Mouse (Mus musculus) forebrain, embryonic 12.5 days (tissue): ENCODE data around the gene Olfr284. TPM values are rescaled to one million over a fixed set of nuclear protein-coding genes. Genes with fewer than 3 reads are reported as not detected.

Source experiments
- ATAC-seq: fragments of 200-750 bp; cut with Nextera tagmentation; 2 replicates; pipeline ENCODE4 v1.8.0; 2017; ENCODE audit warnings: moderate TSS enrichment; ENCODE audit not compliant: low FRiP score
- H3K27ac ChIP-seq: fragments of 300-500 bp; sonication (generic); 2 replicates; pipeline ENCODE4 v1.5.1; 2016; ENCODE audit warnings: mild to moderate bottlenecking
- H3K27me3 ChIP-seq: fragments of 300-500 bp; sonication (generic); 2 replicates; pipeline ENCODE4 v1.6.1; 2016; ENCODE audit warnings: mild to moderate bottlenecking
- H3K36me3 ChIP-seq: fragments of 300-500 bp; sonication (generic); replicated peaks from 2 replicates; pipeline ENCODE4 v1.6.1; 2016; ENCODE audit warnings: mild to moderate bottlenecking
- H3K4me1 ChIP-seq: fragments of 300-500 bp; sonication (generic); 2 replicates; pipeline ENCODE4 v1.6.1; 2016
- H3K4me2 ChIP-seq: fragments of 300-500 bp; sonication (generic); 2 replicates; pipeline ENCODE4 v1.6.1; 2016; ENCODE audit warnings: mild to moderate bottlenecking, moderate library complexity
- H3K4me3 ChIP-seq: fragments of 300-500 bp; sonication (generic); replicated peaks from 2 replicates; pipeline ENCODE4 v1.5.1; 2016; ENCODE audit warnings: mild to moderate bottlenecking
- H3K9ac ChIP-seq: fragments of 300-500 bp; sonication (generic); 2 replicates; pipeline ENCODE4 v1.6.1; 2016; ENCODE audit warnings: mild to moderate bottlenecking
- H3K9me3 ChIP-seq: fragments of 300-500 bp; sonication (generic); 2 replicates; pipeline ENCODE4 v1.6.1; 2016
- WGBS: fragments of 180-500 bp; shearing (Covaris S2); methylation state at CpG from one replicate; pipeline ENCODE4 v1.1.7; 2016; 5-methylcytosine and 5-hydroxymethylcytosine counted together
- polyA plus RNA-seq: library from polyadenylated mRNA; unstranded; fragments of >200 nt; fragmentation: Nextera tagmentation; extraction: Ambion mirVana; gene quantifications from 2 replicates; pipeline ENCODE4 v1.2.1, GENCODE M21; 2016

The Olfr284 gene
- polyA plus RNA-seq, result not detected in 2 replicates

DNA sequence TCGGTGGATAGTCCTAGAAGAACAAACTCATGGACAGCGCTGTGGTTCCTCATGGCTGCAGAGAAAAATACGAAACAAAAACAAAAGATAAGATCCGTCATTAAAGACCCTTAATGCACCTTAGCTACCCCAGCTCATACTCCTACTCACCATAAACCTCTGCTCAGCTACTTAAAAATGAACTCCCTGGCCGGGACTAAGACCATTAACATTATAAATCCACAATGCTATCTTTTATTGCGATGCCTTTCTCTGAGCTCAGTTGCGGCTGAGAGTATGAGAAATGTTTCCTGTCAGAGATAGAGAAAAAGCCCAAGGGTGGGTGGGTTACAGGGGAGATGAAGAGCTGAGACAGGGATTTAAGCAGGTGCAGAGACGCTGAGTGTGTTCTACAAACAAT lies at the start of gene Olfr284:
TSS of gene Olfr284 (minus strand) at position 101 of the 400 bp plus-strand sequence.
- Histone ChIP-seq H3K4me2 (no peak within 1 kb of the TSS), H3K9ac (no peak within 1 kb of the TSS), H3K4me1 (no peaks in the 10 kb centered on the region), H3K9me3 (no peaks in the 10 kb centered on the region), H3K36me3 (no peaks in the 10 kb centered on the region), H3K27ac (no peak within 1 kb of the TSS), H3K27me3 (no peaks in the 10 kb centered on the region), H3K4me3 (no peak within 1 kb of the TSS)
- WGBS, result 88% methylated on average over 8 of the region's 8 CpGs
- no peak for ATAC-seq

GRCm38 (mm10) chr15:98389796-98390195 lies 49.0 kb upstream of the Olfr284 start:
- WGBS, result 39% methylated on average over 7 of the region's 7 CpGs
- H3K27me3 ChIP-seq, result no peaks in the 10 kb centered on the region; the same call in 1 of the 2 replicates
- no peaks in the 10 kb centered on the region for H3K36me3 ChIP-seq
- no peak for ATAC-seq
- no peaks in the 10 kb centered on the region for H3K4me1 ChIP-seq
- H3K4me2 ChIP-seq, result no peak overlapping the region
- H3K9me3 ChIP-seq, result no peaks in the 10 kb centered on the region
- no peak overlapping the region for H3K4me3 ChIP-seq
- no peak overlapping the region for H3K9ac ChIP-seq
- H3K27ac ChIP-seq, result no peak overlapping the region

DNA sequence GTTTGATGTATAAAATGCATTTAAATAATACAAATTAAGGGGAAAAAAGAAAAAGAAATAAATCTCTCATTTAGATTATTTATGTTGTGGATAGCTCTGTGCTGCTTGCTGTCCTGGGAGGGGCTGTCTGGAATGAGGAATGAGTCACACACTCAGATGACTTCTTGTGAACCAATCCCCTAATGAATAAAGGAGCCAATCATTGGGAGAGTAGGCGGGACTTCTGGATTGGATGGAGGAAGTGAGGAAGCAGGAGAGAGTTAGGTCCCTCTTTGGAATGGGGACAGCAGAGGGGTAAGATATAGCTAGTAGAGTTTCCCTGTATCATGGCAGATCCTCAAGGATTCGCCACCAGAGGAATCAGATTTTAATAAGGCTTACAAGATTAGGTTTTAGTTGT lies 46.8 kb upstream of the Olfr284 start:
- 79% methylated on average over 2 of the region's 2 CpGs for WGBS
- Histone ChIP-seq H3K27ac (no peak overlapping the region), H3K4me2 (no peak overlapping the region), H3K4me3 (no peak overlapping the region), H3K9ac (no peak overlapping the region), H3K36me3 (no peaks in the 10 kb centered on the region), H3K9me3 (no peaks in the 10 kb centered on the region), H3K27me3 (no peaks in the 10 kb centered on the region; the same call in 1 of the 2 replicates), H3K4me1 (no peaks in the 10 kb centered on the region)
- ATAC-seq, result no peak

DNA sequence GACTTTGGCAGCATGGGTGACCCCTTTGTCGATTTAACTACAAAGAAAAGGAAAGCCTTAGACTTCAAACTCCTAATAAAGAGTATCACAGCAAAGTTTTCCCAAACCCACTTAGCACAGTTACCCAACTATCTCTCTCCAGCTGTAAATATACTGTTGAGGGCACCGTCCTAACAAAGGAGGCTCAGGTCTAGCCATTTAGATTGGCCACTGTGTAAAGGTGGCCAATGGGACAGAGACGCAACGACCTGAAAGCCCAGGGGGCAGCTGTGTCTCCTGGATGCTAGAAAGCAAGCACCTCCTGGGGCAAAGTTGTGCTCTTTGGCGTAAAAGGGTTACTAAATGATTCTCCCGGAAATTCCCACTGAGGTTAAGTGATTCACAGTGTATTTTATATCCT lies 40.1 kb upstream of the Olfr284 start, which contains the start of gene Olfr283:
TSS of gene Olfr283 (minus strand) at position 101 of the 400 bp plus-strand sequence.
- Histone ChIP-seq H3K27ac (no peak within 1 kb of the TSS), H3K9ac (no peak within 1 kb of the TSS), H3K4me1 (no peaks in the 10 kb centered on the region), H3K27me3 (no peaks in the 10 kb centered on the region), H3K4me2 (no peak within 1 kb of the TSS), H3K36me3 (no peaks in the 10 kb centered on the region), H3K9me3 (no peaks in the 10 kb centered on the region), H3K4me3 (no peak within 1 kb of the TSS)
- ATAC-seq, result no peak
- 84% methylated on average over 6 of the region's 6 CpGs for WGBS

GRCm38 (mm10) chr15:98378209-98378608 lies 37.4 kb upstream of the Olfr284 start:
- WGBS, result 96% methylated on average over 13 of the region's 13 CpGs
- no peak overlapping the region for H3K27ac ChIP-seq
- H3K36me3 ChIP-seq, result no peaks in the 10 kb centered on the region
- no peaks in the 10 kb centered on the region for H3K27me3 ChIP-seq
- no peak overlapping the region for H3K4me2 ChIP-seq
- H3K4me3 ChIP-seq, result no peak overlapping the region
- H3K4me1 ChIP-seq, result no peaks in the 10 kb centered on the region
- H3K9me3 ChIP-seq, result no peaks in the 10 kb centered on the region
- ATAC-seq, result no peak
- no peak overlapping the region for H3K9ac ChIP-seq

DNA sequence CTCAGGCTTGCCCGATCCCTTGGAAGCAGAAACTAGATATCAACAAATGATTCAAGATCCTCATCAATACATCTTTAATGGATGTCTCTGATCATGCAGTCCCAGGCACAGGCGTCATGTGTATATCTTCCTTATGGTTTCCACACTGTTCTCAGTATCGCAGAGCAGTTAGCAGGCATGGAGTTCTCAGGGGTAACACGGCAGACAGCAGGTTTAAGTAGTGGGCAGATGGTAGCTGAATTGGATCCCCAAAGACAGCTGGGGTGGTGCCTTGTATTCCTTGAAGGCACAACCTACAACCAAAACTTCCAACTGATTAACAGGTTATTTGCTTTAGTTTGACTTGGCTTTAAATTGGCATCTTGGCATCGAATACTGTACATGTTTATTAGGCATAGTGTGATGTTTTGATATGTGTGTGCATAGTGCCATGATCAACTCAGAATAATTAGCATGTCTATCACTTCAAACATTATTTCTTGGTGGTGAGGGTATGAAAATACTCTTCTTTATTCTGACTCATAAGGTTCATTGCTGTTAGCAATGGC lies 23.5 kb downstream of the Olfr284 start, which contains the start of gene Olfr285:
TSS of gene Olfr285 (minus strand) at position 177 of the 548 bp plus-strand sequence.
- Histone ChIP-seq H3K4me2 (no peak within 1 kb of the TSS), H3K36me3 (no peaks in the 10 kb centered on the region), H3K27me3 (no peaks in the 10 kb centered on the region), H3K9ac (no peak within 1 kb of the TSS), H3K27ac (no peak within 1 kb of the TSS), H3K4me1 (no peaks in the 10 kb centered on the region), H3K4me3 (no peak within 1 kb of the TSS), H3K9me3 (no peaks in the 10 kb centered on the region)
- ATAC-seq, result no peak
- WGBS, result 92% methylated on average over 5 of the region's 5 CpGs

- H3K4me3 ChIP-seq, result no peak overlapping the region
- H3K9me3 ChIP-seq, result no peaks in the 10 kb centered on the region
- H3K4me2 ChIP-seq, result no peak overlapping the region
- H3K36me3 ChIP-seq, result no peaks in the 10 kb centered on the region
- H3K4me1 ChIP-seq, result no peaks in the 10 kb centered on the region
- WGBS, result 54% methylated on average over 6 of the region's 6 CpGs
- H3K27me3 ChIP-seq, result no peaks in the 10 kb centered on the region
- H3K9ac ChIP-seq, result no peak overlapping the region
- H3K27ac ChIP-seq, result no peak overlapping the region
- no peak for ATAC-seq
Observed at GRCm38 (mm10) chr15:98315703-98316102, 25.1 kb downstream of the Olfr284 start.

DNA sequence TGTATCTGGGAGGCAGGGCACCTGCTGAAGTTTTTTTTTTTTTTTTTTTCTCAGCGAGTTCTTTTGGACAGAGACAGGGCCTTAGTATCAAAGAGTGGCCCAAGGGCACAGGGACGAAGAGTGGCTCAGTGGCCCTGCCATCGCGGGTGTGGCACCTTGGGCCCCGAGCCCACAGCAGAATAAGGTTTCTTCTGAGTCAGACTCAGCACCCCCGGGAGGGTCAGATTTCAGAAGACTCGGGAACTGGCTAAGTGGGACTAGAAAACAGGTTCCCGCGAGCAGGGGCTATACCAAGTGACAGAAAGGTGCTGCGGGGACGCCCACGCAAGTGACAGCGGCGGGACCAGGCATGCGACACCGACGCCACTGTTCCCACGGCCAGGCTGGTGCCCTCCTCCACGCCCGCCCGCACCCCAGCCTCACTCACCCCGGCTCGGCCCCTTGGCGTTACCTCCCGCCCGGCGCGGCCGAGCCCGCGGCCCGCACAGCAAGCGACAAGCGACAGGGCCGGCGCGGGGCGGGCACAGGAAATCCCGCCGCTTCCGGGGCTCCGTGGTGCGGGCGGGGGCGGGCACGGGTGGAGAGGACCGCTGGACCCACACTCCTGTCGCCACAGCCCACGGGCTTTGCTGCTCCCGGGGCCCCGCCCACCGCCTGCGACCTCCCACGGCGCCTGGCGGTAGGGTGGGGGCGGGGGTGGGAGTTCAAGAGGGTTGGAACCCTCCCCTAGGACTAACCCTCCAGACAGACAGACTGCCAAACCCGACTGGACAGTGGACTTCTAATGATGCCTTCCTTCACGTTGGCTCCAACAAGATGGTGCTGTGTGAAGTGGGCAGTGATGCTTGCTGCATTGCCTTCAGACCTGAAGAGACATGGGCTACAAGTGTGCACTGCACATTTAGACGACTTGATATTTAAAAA lies 44.9 kb downstream of the Olfr284 start, which contains the start of gene Zfp641:
TSS of gene Zfp641 (minus strand) at position 534 of the 924 bp plus-strand sequence.
- 0 out of 2 replicates have a peak within 1 kb of the TSS, but pooled peaks have one; percentile 36 for H3K27ac ChIP-seq
- 2% methylated on average over 46 of the region's 60 CpGs for WGBS

DNA sequence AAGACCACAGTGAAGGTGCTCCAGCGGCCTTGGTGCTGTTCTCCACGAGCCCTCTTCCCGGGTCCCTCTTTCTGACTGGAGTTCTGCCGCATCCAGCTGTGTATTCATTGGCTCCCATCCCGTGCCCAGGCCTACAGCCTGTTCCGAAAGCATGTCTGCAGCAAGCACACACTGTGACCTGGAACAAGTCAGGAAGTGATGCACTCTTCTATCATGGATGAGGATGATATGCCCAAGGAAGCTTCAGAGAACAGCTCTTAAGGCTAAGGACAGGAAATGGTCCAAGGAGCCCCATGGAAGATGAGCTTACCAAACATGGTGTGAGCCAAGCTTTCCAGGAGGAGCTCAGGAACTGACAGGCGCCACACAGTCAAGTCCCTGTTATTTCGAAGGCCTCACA lies 47.1 kb downstream of the Olfr284 start:
- Histone ChIP-seq H3K9me3 (no peaks in the 10 kb centered on the region), H3K4me1 (peaks cover 11% of the 10 kb centered on the region), H3K9ac (no peak overlapping the region), H3K36me3 (no peaks in the 10 kb centered on the region), H3K4me3 (no peak overlapping the region), H3K27me3 (peaks cover 3% of the 10 kb centered on the region; the same call in 1 of the 2 replicates), H3K4me2 (no peak overlapping the region), H3K27ac (no peak overlapping the region)
- no peak for ATAC-seq
- WGBS, result 89% methylated on average over 8 of the region's 8 CpGs

More for the DNA sequence above, 44.9 kb downstream of the Olfr284 start, which contains the start of gene Zfp641:
- Histone ChIP-seq H3K4me2 (peak within 1 kb of the TSS; percentile 94), H3K9ac (peak within 1 kb of the TSS; percentile 81), H3K9me3 (0 out of 2 replicates have a peak, but pooled peaks cover 6% of the 10 kb centered on the region), H3K4me1 (peaks cover 11% of the 10 kb centered on the region), H3K4me3 (peak within 1 kb of the TSS; percentile 74), H3K27me3 (peaks cover 3% of the 10 kb centered on the region; the same call in 1 of the 2 replicates), H3K36me3 (no peaks in the 10 kb centered on the region)
- ATAC-seq, result peak; percentile 60

Other genes with a start within 250 kb of the Olfr284 start
- 52.5 and 56.6 TPM in 2 replicates for gene Pfkm, start 248.4 kb downstream of the Olfr284 start, polyA plus RNA-seq
- 39.6 and 44.3 TPM in 2 replicates for gene Senp1, start 247.2 kb downstream of the Olfr284 start, polyA plus RNA-seq
- 38.4 and 44.8 TPM in 2 replicates for gene Asb8, start 175.4 kb downstream of the Olfr284 start, polyA plus RNA-seq
- gene Ccdc184, start 173.8 kb downstream of the Olfr284 start, polyA plus RNA-seq, result 15.9 and 19.6 TPM in 2 replicates
- gene Olfr288, start 145.4 kb downstream of the Olfr284 start, polyA plus RNA-seq, result not detected in 2 replicates
- gene Gm44579, start 120.0 kb downstream of the Olfr284 start, polyA plus RNA-seq, result not detected in 2 replicates
- gene Olfr287, start 119.9 kb downstream of the Olfr284 start, polyA plus RNA-seq, result not detected in 2 replicates
- not detected in 2 replicates for gene Olfr286, start 106.5 kb downstream of the Olfr284 start, polyA plus RNA-seq
- gene H1fnt, start 83.7 kb downstream of the Olfr284 start, polyA plus RNA-seq, result not detected in 2 replicates
- 2.4 and 2.8 TPM in 2 replicates for gene Zfp641, start 44.8 kb downstream of the Olfr284 start, polyA plus RNA-seq
- gene Olfr285, start 23.6 kb downstream of the Olfr284 start, polyA plus RNA-seq, result not detected in 2 replicates
- 0.08 TPM in 1 of 2 replicates, not detected in the other for gene Olfr283, start 40.0 kb upstream of the Olfr284 start, polyA plus RNA-seq
- not detected in 2 replicates for gene Olfr282, start 90.2 kb upstream of the Olfr284 start, polyA plus RNA-seq
- gene Olfr281, start 111.6 kb upstream of the Olfr284 start, polyA plus RNA-seq, result 0.05 TPM in 1 of 2 replicates, not detected in the other
- not detected in 2 replicates for gene OR5BS1P, start 128.9 kb upstream of the Olfr284 start, polyA plus RNA-seq
- gene Lalba, start 141.7 kb upstream of the Olfr284 start, polyA plus RNA-seq, result not detected in 2 replicates
- gene Olfr279, start 151.4 kb upstream of the Olfr284 start, polyA plus RNA-seq, result not detected in 2 replicates
- gene Kansl2, start 193.3 kb upstream of the Olfr284 start, polyA plus RNA-seq, result 178 and 183 TPM in 2 replicates
- 61.2 and 63.2 TPM in 2 replicates for gene Ccnt1, start 229.9 kb upstream of the Olfr284 start, polyA plus RNA-seq
- not detected in 2 replicates for gene 4930415O20Rik, start 230.0 kb upstream of the Olfr284 start, polyA plus RNA-seq